Mouse (Mus musculus): ENCODE measurements around the gene Kcnj9. TPM values are rescaled to one million over a fixed set of nuclear protein-coding genes. Genes with fewer than 3 reads are reported as not detected.

Kcnj9 gene
- total RNA-seq, 2 experiments from 2014 or later: not detected

DNA sequence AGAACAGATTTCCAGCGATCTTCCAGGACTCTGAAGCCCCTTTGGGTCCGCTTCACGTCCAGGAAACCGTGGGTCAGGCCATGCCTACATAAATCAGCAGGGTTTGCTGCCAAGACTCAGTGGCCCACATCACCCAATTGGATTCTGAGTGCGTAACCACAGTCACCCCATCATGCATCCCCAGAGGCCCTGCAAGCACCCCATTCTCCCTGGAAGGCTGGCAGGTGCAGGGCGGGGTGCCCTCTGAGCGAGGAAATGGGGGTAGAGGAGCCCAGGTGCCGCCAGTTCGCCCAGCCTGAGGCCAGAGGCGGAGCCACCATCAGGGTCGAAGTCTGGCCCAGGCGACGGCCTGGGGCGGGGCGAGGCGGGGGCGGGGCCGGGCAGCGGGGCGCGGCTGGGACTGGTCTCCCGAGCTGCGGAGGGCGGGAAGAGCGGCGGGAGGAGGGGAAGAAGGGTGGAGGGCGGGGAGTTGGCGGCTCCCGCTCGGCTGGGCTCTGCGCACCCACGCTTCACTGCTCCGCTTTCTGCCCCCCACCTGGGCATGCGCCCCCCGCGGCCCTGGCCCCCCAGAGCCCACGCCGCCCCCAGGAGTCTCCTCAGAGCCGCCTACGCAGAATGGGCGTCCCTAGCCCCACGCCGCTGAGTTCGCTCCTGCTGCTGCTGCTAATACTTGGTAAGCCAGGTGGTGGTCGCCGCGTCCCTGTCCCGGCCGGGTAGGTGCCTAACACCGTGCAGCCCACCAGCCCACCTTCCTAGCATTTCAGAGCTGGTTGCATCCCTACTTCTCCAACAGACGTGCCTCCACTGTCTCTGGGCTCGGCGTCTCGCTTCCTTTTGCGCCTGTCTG, 17.0 kb downstream of the Kcnj9 start:
- peak; percentile 95 for DNase-seq

DNA sequence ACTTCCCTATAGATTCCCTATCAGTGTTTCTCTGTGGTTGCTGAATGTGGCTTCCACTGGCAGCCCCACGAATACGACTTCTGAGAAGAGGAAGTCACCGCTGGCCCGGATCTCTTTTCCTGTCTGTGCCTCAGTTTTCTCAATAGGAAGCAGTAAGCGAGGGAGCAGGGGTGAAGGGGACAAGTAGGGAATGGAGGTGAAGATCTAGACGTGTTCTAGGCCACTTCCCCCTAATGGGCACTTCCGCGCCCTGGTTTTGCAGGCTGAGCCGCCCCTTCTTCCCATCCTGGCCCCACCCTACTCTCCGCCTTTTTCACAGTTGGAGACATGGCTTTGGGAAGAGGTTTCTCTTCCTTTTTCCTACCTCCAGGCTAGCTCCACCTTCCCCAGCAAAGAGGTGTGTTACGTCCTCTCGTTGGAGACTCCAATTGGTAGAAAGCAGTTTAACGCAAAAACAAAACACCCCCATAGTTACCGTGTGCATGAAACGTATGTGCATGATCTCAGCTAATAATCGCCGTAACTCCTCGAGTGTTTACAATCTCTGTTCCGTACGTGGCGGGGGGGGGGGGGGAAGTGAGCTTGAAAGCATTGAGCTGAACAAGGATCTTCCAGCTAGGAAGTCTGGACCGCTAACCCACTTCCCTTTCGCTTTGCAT, 17.7 kb downstream of the Kcnj9 start:
- DNase-seq: peak; percentile 66

DNA sequence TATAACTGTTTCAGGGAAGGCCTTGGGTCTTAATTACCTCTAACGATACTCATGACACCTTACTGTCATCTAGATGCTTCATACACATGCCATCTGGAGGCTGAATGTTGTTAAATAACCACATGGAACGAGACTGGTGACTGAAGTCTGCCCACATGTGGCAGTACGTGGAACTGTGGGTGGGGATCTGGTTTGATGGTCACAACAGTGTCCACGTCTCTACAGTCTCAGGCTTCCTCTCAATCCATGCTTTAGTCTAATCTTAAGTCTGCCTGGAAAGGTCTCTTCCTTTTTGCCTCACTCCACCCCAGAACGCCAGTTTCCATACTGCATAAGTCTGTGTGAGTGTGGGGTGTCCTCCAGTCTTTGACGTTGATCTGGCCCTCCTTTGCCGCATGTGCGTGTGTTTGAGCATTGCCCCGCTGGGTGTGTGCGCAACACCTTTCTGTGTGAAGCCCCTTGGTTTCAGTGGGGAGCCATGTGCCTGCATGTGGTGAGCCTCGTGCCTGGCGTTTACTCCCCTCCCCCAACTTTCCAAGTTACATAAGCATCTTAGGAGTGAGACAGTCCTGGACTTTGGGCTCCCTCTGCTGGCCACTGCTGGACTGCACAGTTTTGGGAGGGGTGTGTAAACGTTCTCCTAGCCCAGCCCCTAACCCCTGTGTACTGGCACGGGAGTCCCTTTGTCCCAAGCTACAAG, 19.3 kb downstream of the Kcnj9 start:
- DNase-seq: peak; percentile 83

DNA sequence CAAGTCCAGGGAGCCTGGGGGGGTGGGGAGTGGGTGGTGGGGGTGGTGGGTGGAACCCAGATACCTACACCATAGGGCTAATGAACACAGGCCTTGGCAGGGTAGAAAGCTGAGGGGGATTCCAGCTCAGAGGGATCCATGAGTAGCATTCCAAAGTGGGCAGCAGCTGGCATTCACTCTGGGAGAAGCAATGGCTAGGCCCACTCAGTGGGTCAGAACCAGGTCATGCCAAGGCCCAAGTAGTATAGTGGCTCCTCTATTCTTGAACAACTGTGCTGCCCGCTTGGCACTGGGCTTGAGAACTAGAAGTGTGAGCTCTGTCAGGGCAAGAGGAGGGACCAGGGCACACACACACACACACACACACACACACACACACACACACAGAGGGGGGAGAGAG, 20.7 kb downstream of the Kcnj9 start:
- no peak for DNase-seq

DNA sequence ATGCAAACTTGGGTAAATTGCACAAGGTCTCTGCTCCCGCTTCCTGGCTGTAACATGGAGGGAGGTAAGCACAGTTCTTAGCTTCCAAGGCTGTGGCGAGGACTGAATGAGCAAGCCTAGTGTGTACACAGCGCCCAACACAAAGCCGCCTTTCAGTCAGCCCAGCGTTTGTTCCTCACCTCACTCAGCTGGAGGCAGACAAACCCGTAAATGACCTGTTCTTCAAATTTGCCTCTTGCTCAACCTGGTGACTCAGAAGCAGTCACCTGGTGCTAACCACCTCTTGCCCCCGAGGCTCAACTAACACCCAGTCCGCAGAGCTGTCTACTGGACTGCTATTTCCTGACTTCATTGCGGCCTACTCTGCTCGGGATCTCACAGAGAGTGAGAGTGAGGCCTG, 21.2 kb downstream of the Kcnj9 start:
- no peak for DNase-seq

DNA sequence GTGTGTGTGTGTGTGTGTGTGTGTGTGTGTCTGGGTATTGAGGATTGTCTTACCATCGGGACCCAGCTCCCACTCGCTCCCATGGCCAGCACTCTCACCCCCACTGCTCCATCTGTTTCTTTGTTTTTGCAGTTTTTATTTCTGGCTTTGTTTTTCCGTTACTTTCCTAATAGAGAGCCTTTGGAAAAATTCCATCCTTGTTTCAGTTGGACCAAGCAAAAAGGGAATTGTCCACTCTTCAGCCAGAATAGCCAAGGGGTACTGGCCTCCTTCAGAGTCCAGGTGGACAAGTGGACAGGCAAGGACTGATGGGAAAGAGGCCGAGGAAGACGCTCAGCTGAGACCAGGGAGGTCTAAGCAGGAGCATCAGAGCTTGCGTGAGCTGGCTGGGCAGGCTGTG, 22.2 kb downstream of the Kcnj9 start:
- no peak for DNase-seq

DNA sequence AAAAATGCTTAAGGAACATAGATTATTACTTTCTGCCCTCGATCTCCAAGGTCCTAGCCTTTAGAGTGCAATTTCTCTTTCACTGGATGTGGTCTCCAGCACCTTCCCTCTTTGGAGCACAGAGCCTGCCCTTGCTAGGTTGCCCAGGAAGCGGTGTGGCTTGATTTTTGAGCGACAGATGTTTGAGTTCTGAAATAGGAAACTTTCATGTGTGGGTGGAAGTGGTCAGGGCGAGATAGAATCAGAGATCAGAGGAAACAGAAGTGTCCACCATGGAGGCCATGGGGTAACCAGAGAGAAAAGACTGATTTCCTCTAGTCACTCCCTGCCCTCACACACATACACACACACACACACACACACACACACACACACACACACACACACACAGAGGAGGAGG, 22.9 kb downstream of the Kcnj9 start:
- no peak for DNase-seq

DNA sequence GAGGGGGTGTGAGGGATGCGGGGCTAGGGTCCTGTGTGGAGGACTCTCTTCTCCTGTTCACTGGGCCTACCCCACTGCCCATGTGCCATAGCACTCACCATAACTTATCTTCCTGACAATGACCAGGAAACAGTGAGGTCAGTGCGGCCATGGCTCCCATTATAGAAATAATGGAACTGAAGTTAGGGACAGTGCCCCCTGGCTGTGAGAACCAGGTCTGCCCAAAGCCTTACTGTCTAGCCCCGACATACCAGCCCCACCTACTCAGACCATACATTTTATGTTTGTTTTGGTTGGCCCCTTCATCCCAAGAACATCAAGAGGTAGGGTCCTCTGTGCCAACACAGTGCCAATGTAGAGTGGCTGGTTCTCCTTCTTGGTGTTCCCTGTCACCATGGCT, 23.5 kb downstream of the Kcnj9 start:
- no peak for DNase-seq

DNA sequence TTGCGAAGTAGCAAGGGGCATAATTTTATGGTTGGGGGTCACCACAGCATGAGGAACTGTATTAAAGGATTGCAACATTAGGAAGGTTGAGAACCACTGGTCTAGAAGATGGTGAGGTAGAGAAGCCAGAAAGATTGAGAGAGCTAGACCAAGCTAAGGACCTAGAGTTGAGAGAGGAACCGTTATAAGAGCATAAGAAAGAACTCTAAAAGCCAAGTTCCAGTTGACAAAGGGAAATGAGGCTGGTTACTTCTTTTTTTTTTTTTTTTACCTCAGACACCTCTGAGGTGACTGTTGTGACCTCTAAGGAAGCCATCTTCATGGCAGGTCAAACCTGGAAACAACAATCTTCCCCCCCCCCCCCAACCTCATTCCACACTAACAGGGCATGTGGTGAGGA, 24.0 kb downstream of the Kcnj9 start:
- DNase-seq: no peak

DNA sequence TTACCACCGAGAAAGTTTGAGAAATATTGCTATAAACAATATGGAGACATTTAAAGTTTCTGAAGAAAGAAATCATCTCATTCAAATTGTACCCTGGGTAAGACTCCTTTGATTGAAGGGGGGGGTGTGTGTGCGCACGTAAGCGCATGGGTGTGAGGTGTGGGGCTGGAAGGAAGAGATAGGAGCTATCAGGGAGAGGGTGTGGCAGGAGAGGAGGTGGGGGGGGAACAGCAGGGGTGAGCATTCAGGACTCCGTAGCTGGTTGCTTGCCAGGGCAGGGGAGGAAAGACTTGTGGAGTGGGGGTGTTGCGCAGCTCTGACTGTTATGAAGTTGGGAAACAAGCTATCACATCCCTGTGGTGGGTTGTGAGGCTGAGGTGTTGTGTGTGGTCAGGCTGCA, 24.7 kb downstream of the Kcnj9 start:
- no peak for DNase-seq

DNA sequence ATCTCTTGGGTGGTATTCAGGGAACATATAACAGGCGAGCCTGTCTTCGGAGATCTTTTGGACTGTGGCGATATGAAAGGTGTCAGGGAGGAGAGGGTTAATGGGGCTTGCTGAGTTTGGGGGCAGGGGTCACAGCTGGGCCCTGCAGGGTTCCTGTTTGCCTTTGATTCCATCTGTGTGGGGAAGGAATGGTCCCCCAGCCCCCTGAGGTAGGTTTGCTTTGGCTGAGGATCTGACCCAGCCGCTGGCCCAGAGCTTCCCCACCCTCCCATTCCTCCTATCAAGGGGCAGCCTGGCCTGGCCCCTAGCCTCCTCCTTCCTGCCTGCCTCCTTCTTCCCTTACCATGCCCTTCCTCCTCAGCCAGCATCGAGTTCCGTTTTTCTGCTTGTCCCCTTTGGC, 26.3 kb downstream of the Kcnj9 start:
- DNase-seq: no peak

DNA sequence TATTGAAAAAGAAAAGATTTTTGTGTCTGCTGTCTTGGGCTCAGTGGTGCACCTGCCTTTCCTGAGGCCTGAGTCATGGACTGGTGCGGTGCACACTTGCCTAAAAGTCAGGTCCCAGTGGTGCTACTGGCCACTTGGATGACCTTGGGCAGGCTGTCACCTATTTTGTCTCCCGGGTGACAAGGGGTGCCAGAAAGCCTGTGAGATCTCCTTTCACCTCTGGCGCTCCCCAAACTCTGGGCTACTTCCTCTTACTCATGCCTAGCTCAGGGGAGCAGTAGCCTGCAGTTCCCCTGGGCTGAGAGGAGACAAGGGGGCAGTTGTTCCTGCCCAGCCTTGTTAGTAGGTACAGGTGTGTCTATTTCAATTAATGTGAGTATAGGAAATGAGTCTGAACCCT, 26.8 kb downstream of the Kcnj9 start:
- peak; percentile 62 for DNase-seq

DNA sequence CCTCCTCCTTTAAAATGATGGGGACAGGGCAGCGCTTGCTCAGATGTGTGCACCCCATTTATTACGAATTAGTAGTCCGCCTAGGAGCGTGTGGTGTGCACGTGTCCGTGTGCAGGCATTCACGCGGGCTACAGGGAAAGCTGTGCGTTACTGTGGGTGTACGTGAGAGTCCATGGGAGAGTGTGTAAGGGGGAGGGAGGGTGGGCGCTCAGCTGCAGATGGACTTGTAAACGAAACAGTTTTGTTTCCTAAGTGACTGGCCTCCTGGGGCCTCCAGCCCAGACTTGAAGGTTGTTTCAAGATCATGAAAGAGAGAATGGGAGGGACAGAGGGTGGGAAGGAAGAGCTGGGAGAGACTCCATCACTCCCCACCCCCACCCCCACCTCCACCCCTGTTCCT, 27.9 kb downstream of the Kcnj9 start:
- DNase-seq: no peak

DNA sequence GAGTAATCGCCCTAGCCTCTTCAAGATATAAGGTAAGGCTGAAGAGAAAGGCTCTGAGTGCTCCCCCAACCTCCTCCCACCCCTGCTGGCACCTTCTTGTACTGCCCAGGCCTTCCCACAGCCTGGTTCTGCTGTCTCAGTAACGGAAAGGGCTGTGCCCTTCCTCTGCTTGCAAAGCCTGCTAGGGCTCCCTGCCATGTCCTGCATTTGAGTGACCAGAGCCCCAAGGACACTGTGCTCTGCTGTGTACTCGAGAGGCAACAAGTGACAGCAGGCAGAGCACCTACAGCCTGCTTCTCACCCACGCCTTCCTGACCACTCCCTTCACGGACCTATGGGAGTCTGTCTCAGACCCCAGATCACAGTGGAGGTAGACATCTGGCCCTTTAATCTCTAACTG, 28.9 kb downstream of the Kcnj9 start:
- peak; percentile 77 for DNase-seq

DNA sequence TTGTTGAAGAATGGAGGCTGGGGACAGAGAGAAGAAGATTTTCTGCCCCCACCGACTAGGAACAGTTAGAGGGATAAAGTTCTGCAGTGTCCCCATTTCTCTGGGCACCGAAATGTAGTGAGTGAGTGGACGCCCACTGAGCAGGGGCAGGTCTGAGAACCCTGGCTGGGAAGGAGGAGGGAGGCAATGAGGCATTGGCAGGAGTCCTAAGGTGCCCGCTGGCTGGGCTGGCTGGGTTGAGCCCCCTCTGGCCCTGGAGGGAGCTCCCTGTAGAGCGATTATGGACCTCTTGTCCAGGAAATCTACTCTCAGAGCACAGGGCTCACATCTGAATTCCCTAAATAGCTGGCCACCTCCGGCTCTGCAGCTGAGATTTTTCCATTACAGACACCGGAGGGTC, 29.6 kb downstream of the Kcnj9 start:
- DNase-seq: no peak

DNA sequence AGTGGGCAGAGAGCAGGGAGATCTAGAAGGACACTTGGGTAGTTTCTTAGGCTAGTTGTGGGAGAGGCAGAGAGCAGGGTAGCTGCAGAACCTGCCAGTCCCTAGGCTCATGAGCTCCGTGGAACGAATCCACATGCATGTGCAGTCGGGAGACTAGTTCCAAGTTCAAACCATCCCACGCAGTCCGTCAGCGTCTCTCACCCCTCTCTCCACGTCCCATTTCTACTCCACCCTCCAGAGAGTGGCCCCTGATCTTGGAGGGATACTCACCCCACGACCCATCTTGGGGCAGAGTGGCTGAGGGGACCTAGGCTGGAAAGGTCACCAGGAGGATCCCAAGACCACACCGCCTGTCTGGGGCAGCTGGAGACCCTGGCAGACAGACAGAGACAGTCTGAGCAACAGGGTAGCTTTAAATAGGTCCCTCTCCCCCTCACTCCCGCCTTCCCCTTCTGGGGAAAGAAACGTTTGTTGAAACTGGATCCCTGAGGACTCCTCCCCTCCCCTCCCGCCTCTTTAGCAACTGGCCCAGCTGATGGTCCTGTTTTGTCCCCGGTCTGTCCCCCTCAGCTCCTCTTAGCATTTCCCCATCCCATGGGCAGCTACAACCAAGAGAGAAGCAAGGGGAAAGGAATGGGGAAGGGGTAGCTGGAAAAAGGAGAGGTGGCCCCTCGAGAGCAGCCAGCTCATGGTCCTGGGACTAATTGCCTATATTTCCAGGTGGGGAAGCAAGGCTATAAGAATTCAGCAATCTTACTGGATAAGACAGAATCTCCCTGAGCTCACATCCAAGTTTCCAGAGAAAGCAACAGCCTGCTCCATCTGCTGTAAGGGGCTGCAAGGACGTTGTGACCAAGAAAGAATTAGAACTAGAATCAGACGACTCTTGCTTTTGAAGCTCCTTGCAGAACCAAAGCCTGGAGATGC, 31.2 kb downstream of the Kcnj9 start, which contains the start of gene Atp1a2:
Gene Atp1a2 (minus strand): TSS at position 454 of the 927 bp plus-strand sequence.
- DNase-seq: peak; percentile 86

DNA sequence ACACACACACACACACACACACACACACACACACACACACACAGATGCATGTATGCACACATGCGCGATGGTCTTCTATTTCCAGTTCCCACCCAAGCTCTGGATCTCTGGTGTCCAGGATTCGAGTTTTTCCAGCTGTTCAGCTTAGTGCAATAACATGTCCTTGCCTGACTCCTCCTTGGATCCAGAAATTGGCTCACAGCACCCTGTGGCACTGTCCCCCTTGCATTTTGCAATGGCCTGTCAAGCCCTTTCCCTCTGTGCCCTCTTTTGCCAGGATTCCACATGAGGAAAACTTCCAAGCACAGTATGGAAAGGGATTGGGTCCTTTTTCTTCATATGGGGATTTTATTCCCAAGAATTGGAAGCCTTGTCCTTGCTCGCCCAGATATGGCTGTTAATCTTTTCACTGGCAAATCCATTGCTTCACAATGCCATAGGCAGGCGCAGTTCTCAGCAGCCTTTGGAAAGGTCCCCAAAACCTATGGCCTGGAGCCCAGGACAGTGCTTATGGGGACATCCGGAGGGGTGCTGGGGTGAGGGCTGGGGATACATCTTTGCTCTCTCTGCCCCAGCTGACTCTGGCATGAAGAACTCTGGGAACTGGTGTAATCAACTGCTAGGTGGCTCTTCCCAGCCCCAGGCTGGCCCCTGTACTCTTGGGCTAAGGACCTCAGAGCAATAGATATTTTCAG, 32.2 kb downstream of the Kcnj9 start:
- DNase-seq: peak; percentile 81

DNA sequence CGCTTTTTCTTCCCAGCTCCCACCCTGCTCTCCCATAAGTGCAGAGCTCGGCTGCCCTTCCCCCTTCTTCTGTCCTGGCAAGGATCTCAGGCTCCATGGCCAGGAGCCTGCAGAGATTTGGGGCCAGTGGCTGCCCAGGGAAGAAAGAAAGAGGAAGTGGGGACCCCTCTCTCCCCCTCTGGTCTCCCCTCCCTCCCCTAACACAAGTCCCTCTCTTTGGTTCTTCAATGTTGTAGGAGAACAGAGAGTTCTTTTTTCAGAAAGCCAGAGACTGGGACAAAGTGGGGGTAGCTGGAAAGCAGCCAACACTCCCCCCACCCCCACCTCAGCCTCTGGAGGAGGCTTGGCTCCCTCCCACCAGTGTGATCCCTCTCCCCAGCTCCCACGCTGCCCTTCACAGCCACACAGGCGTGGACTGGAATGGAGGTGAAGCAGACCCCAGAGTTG, 33.3 kb downstream of the Kcnj9 start:
- peak; percentile 55 for DNase-seq

DNA sequence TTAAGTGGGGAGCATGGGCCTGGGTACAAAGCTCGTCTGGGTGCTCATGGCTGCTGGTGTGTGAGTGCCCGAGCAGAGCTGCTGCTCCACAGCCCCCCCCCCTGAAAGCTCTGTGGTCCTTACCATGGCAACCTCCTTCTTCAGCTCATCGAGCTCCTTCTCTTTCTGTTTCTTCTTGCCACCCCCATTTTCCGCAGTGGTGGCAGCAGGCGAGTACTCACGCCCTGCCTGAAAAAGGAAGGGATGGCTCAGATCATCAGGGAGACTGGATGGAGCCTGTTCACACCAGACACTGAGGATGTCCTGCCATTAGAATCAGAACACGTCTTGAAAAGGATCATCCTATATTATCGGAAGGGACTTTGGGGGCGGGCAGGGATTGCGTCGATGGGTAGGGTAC, 35.7 kb downstream of the Kcnj9 start:
- DNase-seq: no peak

DNA sequence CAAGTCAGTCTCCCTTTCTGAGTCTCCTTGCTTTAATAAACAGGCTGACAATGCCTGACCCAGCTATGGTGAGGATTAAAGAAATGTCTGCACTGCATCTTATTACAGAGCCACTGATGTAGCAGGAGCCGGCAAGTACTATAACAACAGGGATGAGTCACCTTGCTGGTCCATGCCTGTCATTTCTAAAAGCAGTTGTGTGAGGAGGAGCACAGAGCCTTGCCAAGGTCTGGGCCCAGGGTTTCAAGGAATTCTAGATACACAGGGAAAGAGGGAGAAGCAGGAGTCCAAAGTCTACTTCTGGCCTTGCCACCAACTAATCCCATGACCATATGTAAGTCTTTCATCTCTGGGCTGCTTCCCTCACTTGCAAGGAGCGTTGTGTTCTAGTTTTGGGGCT, 36.2 kb downstream of the Kcnj9 start:
- no peak for DNase-seq

DNA sequence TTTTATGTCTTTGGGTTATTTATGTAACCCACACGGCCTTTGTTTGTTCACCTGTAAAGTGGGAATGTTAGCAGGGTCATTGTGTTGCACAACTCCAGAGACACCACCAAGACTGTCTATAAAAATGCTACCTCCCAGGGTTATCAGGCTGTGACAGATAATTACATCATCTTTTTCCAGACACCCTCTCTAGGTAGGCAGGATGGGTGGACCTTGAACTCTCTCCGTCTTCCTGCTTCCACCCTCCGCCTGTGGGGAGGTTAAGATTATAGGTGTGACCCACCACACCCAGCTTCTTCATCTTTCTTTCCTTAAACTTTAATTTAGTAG, 39.5 kb downstream of the Kcnj9 start:
- no peak for DNase-seq
